Mouse (Mus musculus): ENCODE data around the gene Atxn7l1.

GRCm38 (mm10) chr12:33269743-33270142 lies 122.2 kb downstream of the Atxn7l1 start:
- TF ChIP-seq POLR2A (IDR thresholded peaks at IDR 0.05; ENCODE audit: borderline replicate concordance, extremely low read depth, low read depth, low read length): no peak
- peak; percentile 31; the same call in 1 of the 2 replicates for TF ChIP-seq CTCF (IDR thresholded peaks at IDR 0.05; ENCODE audit: insufficient read depth, low read length)

All from lung, adult 2 months (tissue).